Mouse (Mus musculus): Measurements from ENCODE around the gene Nadsyn1.

The Nadsyn1 gene

GRCm38 (mm10) chr7:143834972-143835371, 12.3 kb upstream of the Nadsyn1 start:
- Histone ChIP-seq H3K27me3 (ENCODE audit: insufficient read depth, low read length) (no peaks in the 10 kb centered on the region), H3K9me3 (ENCODE audit: low read length) (no peaks in the 10 kb centered on the region), H3K36me3 (ENCODE audit: insufficient read depth, low read length) (peaks cover 88% of the 10 kb centered on the region), H3K4me3 (replicated peaks; ENCODE audit: low read length) (no peak overlapping the region), H3K4me1 (replicated peaks; ENCODE audit: low read depth, low read length) (peaks cover 69% of the 10 kb centered on the region)
- TF ChIP-seq CTCF (conservative IDR thresholded peaks at IDR 0.05; ENCODE audit: low read length), result no peak
- TF ChIP-seq POU5F1 (IDR thresholded peaks at IDR 0.05; ENCODE audit: borderline replicate concordance, low read length), result no peak
- no peak for TF ChIP-seq NANOG (IDR thresholded peaks at IDR 0.05; ENCODE audit: borderline replicate concordance, low read length)

DNA sequence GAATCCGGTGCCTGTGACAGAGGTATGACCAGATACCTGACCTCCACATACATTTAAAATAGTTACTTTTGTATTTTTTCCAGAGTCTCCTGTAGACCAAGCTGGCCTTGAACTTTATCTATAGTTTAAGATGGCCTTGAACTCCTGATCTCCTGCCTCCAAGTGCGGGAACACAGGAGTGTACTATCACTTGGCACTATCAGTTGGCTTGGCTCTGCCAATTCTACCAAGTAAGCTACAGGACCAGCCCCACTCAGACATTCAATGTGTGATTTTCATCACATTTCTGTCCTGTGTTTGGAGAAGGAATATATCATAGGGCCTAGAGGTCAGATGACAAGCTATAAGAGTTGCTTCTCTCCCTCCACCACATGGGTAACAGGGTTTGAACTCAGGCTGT, 11.7 kb upstream of the Nadsyn1 start:
- no peak for TF ChIP-seq POU5F1 (IDR thresholded peaks at IDR 0.05; ENCODE audit: borderline replicate concordance, low read length)
- no peak for TF ChIP-seq CTCF (conservative IDR thresholded peaks at IDR 0.05; ENCODE audit: low read length)
- no peak for TF ChIP-seq NANOG (IDR thresholded peaks at IDR 0.05; ENCODE audit: borderline replicate concordance, low read length)
- no peak overlapping the region for H3K4me3 ChIP-seq (replicated peaks; ENCODE audit: low read length)
- H3K36me3 ChIP-seq (ENCODE audit: insufficient read depth, low read length), result peaks cover 81% of the 10 kb centered on the region
- H3K9me3 ChIP-seq (ENCODE audit: low read length), result no peaks in the 10 kb centered on the region
- H3K4me1 ChIP-seq (replicated peaks; ENCODE audit: low read depth, low read length), result peaks cover 69% of the 10 kb centered on the region
- no peaks in the 10 kb centered on the region for H3K27me3 ChIP-seq (ENCODE audit: insufficient read depth, low read length)

DNA sequence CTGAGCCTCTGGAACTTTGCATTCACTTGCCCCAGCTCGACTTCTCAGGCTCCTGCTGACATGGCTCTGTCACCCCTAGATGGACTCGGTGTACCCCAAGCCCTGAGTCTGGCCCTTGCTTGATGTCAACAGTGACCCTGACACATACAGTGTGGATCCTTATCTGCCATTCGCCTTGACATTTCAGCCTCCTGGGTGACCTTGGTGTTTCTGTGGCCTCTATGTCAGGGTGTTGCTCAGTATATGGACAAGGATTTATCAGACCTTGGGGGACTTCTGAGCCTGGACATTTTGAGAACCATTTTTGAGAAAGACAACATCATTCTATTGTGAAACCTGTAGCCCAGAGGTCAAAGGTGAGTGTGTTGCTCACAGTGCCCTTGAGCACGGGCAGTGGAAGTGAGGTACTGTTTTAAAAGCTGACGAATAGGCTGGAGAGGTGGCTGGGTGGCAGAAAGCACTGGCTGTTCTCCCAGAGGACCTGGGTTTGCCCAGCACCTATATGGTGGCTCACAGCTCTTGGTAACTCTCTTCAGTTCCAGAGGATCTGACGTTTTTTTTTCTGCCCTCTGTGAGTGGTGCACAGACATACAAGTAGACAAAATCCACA, 11.0 kb upstream of the Nadsyn1 start:
- Histone ChIP-seq H3K9me3 (ENCODE audit: low read length) (no peaks in the 10 kb centered on the region), H3K27me3 (ENCODE audit: insufficient read depth, low read length) (no peaks in the 10 kb centered on the region), H3K4me1 (replicated peaks; ENCODE audit: low read depth, low read length) (peaks cover 74% of the 10 kb centered on the region), H3K36me3 (ENCODE audit: insufficient read depth, low read length) (peaks cover 76% of the 10 kb centered on the region), H3K4me3 (replicated peaks; ENCODE audit: low read length) (no peak overlapping the region)
- no peak for TF ChIP-seq CTCF (conservative IDR thresholded peaks at IDR 0.05; ENCODE audit: low read length)
- TF ChIP-seq POU5F1 (IDR thresholded peaks at IDR 0.05; ENCODE audit: borderline replicate concordance, low read length), result no peak
- no peak for TF ChIP-seq NANOG (IDR thresholded peaks at IDR 0.05; ENCODE audit: borderline replicate concordance, low read length)

DNA sequence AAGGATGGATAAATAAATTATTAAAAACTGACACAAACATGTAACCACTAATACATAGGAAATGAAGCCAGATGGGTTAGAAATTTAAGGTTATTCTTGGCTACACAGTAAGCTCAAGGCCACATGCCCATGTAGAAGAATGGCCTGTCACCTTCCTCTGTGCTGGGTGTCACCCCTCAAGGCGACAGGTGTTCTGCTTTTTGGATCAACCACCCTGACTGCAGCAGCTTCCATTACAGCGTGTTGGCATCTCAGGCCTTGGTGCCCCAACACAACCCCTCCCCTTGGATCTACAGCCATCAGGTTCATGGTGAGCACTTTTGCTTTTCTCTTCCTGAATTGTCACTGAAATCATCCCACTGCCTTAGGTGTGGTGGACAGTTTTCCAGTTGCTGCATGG, 10.0 kb upstream of the Nadsyn1 start:
- no peak for TF ChIP-seq CTCF (conservative IDR thresholded peaks at IDR 0.05; ENCODE audit: low read length)
- no peak for TF ChIP-seq POU5F1 (IDR thresholded peaks at IDR 0.05; ENCODE audit: borderline replicate concordance, low read length)
- TF ChIP-seq NANOG (IDR thresholded peaks at IDR 0.05; ENCODE audit: borderline replicate concordance, low read length), result no peak

DNA sequence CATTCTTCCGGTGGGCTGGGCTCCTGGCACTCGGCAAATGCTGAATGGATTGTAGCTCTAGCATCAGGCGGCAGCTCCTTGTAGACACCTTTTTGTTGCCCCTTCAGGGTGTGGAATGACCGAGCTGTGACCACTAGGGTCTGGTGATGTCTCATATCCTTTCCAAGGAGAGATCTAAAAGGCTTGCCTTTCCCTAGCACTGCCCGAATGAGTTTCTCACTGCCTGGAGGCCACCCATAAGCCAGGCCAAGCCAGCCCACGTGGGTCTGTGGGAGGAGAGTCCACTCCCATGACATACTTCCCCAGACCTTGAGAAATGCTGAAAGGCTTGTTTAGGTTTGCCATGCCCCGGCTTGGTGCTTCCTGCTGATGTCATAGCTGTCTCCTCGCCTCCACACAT, 9.5 kb upstream of the Nadsyn1 start:
- TF ChIP-seq POU5F1 (IDR thresholded peaks at IDR 0.05; ENCODE audit: borderline replicate concordance, low read length) (no peak), NANOG (IDR thresholded peaks at IDR 0.05; ENCODE audit: borderline replicate concordance, low read length) (no peak), CTCF (conservative IDR thresholded peaks at IDR 0.05; ENCODE audit: low read length) (no peak)
- H3K27me3 ChIP-seq (ENCODE audit: insufficient read depth, low read length), result no peaks in the 10 kb centered on the region
- no peak overlapping the region for H3K4me3 ChIP-seq (replicated peaks; ENCODE audit: low read length)
- peaks cover 61% of the 10 kb centered on the region for H3K36me3 ChIP-seq (ENCODE audit: insufficient read depth, low read length)
- H3K9me3 ChIP-seq (ENCODE audit: low read length), result no peaks in the 10 kb centered on the region
- H3K4me1 ChIP-seq (replicated peaks; ENCODE audit: low read depth, low read length), result peaks cover 64% of the 10 kb centered on the region

More for the DNA sequence above, 10.0 kb upstream of the Nadsyn1 start:
- Histone ChIP-seq H3K4me1 (replicated peaks; ENCODE audit: low read depth, low read length) (peaks cover 64% of the 10 kb centered on the region), H3K4me3 (replicated peaks; ENCODE audit: low read length) (no peak overlapping the region), H3K27me3 (ENCODE audit: insufficient read depth, low read length) (no peaks in the 10 kb centered on the region), H3K36me3 (ENCODE audit: insufficient read depth, low read length) (peaks cover 65% of the 10 kb centered on the region), H3K9me3 (ENCODE audit: low read length) (no peaks in the 10 kb centered on the region)

DNA sequence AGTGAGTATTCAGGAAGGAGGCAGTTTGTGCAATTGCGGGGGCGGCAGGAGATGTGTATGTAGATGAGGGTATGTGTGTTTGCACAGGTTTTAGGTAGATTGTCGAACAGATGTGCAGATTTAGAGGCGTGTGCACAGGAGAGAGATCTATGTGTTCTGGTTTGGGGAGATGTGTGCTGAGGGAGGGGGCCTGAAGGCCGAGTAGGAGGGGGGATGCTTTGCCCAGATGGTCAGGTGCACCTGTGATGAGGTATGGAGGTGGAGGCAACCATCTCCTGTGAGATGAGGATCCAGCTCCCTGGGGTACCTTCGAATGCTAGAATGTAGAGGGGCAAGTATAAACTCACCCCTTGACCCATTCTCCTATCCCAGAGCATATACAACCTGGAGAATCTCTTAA, 7.8 kb upstream of the Nadsyn1 start:
- TF ChIP-seq CTCF (conservative IDR thresholded peaks at IDR 0.05; ENCODE audit: low read length) (no peak), NANOG (IDR thresholded peaks at IDR 0.05; ENCODE audit: borderline replicate concordance, low read length) (no peak), POU5F1 (IDR thresholded peaks at IDR 0.05; ENCODE audit: borderline replicate concordance, low read length) (no peak)
- Histone ChIP-seq H3K4me1 (replicated peaks; ENCODE audit: low read depth, low read length) (peaks cover 52% of the 10 kb centered on the region), H3K27me3 (ENCODE audit: insufficient read depth, low read length) (no peaks in the 10 kb centered on the region), H3K9me3 (ENCODE audit: low read length) (no peaks in the 10 kb centered on the region), H3K4me3 (replicated peaks; ENCODE audit: low read length) (peak overlapping the region; percentile 88), H3K36me3 (ENCODE audit: insufficient read depth, low read length) (peaks cover 43% of the 10 kb centered on the region)

GRCm38 (mm10) chr7:143829504-143830331, 7.1 kb upstream of the Nadsyn1 start:
- TF ChIP-seq CTCF (conservative IDR thresholded peaks at IDR 0.05; ENCODE audit: low read length) (peak; percentile 73), NANOG (IDR thresholded peaks at IDR 0.05; ENCODE audit: borderline replicate concordance, low read length) (no peak)
- Histone ChIP-seq H3K9me3 (ENCODE audit: low read length) (no peaks in the 10 kb centered on the region), H3K27me3 (ENCODE audit: insufficient read depth, low read length) (no peaks in the 10 kb centered on the region), H3K4me1 (replicated peaks; ENCODE audit: low read depth, low read length) (peaks cover 45% of the 10 kb centered on the region), H3K36me3 (ENCODE audit: insufficient read depth, low read length) (peaks cover 36% of the 10 kb centered on the region), H3K4me3 (replicated peaks; ENCODE audit: low read length) (peak overlapping the region; percentile 88)

DNA sequence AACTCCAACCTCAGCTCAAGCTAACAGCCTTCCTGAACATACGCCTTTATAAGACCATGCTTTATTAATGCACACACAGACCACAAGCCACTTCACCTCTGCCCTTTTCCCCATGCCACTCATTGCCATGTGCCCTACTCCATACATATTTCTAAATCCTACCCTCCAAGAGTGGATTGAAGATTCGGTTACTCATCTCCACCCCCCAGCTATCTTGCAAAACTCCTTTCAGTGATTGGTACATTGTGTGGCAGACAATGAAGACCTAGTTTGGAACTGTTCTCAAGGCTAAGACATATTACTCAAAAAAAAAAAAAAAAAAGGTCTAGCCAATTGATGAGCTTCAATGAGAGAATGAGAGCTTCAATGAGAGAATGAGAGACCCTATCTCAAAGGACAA, 4.3 kb upstream of the Nadsyn1 start:
- Histone ChIP-seq H3K27me3 (ENCODE audit: insufficient read depth, low read length) (no peaks in the 10 kb centered on the region), H3K9me3 (ENCODE audit: low read length) (no peaks in the 10 kb centered on the region), H3K36me3 (ENCODE audit: insufficient read depth, low read length) (peaks cover 9% of the 10 kb centered on the region), H3K4me1 (replicated peaks; ENCODE audit: low read depth, low read length) (peaks cover 33% of the 10 kb centered on the region), H3K4me3 (replicated peaks; ENCODE audit: low read length) (no peak overlapping the region)
- TF ChIP-seq CTCF (conservative IDR thresholded peaks at IDR 0.05; ENCODE audit: low read length) (no peak), NANOG (IDR thresholded peaks at IDR 0.05; ENCODE audit: borderline replicate concordance, low read length) (no peak), POU5F1 (IDR thresholded peaks at IDR 0.05; ENCODE audit: borderline replicate concordance, low read length) (no peak)

All from E14TG2a.4 (cell line).